Comparison of ENCODE assay signal across 9 mouse cellular contexts in genomic region chr2:51830286-51830944, GRCm38 (mm10).
DNase-seq lines count a peak whose midpoint lies in the region; ATAC-seq and TF ChIP-seq lines count a peak whose summit lies in the region.
"Had no signal": no experiment of that assay in that cellular context is flagged by ENCODE, and none has a peak within 500 bp of the region (broad histone marks: within the 10 kb centered on the region; RNA-seq: fewer than 3 reads in every experiment).

No protein-coding gene starts in this region.

- peak; percentile 51 for ATAC-seq in forebrain, embryonic 14.5 days
- ATAC-seq in hindbrain, embryonic 16.5 days: peak; percentile 81
- peak; percentile 41; the same call in 1 of the 2 replicates for ATAC-seq in midbrain, embryonic 12.5 days (ENCODE audit: low FRiP score, low read depth)

- H3K9ac ChIP-seq in forebrain, embryonic 14.5 days (ENCODE audit: low read length): no peak overlapping the region
- H3K9ac ChIP-seq in hindbrain, embryonic 16.5 days (ENCODE audit: low read depth, low read length): no peak overlapping the region
- H3K9ac ChIP-seq in midbrain, embryonic 12.5 days (replicated peaks): no peak overlapping the region
- H3K9ac ChIP-seq: hindbrain, embryonic 15.5 days had no signal

- TF ChIP-seq CTCF in left cerebral cortex, adult 2 months (IDR thresholded peaks at IDR 0.05): peak; percentile 71

- no peaks in the 10 kb centered on the region for H3K36me3 ChIP-seq in forebrain, embryonic 14.5 days (ENCODE audit: control insufficient read depth, insufficient read depth, low read length)
- H3K36me3 ChIP-seq in hindbrain, embryonic 16.5 days (ENCODE audit: control insufficient read depth, insufficient read depth, low read length): no peaks in the 10 kb centered on the region
- H3K36me3 ChIP-seq in midbrain, embryonic 12.5 days: no peaks in the 10 kb centered on the region
- H3K36me3 ChIP-seq: hindbrain, embryonic 15.5 days had no signal

- H3K9me3 ChIP-seq in forebrain, embryonic 14.5 days (replicated peaks; ENCODE audit: control insufficient read depth, low read length): no peaks in the 10 kb centered on the region
- H3K9me3 ChIP-seq in hindbrain, embryonic 16.5 days (ENCODE audit: control insufficient read depth, low read length): no peaks in the 10 kb centered on the region
- no peaks in the 10 kb centered on the region for H3K9me3 ChIP-seq in midbrain, embryonic 12.5 days
- H3K9me3 ChIP-seq: hindbrain, embryonic 15.5 days had no signal

- no peaks in the 10 kb centered on the region for H3K4me1 ChIP-seq in forebrain, embryonic 14.5 days (ENCODE audit: control insufficient read depth, insufficient read depth, low read length)
- no peaks in the 10 kb centered on the region for H3K4me1 ChIP-seq in hindbrain, embryonic 16.5 days (ENCODE audit: control insufficient read depth, insufficient read depth, low read depth, low read length)
- H3K4me1 ChIP-seq in midbrain, embryonic 12.5 days: peaks cover 12% of the 10 kb centered on the region; the same call in 1 of the 2 replicates

- 41% methylated on average over 7 of the region's 7 CpGs for WGBS in forebrain, embryonic 14.5 days
- 34% methylated on average over 7 of the region's 7 CpGs for WGBS in hindbrain, embryonic 16.5 days
- 44% methylated on average over 7 of the region's 7 CpGs for WGBS in midbrain, embryonic 12.5 days

- no peak overlapping the region for H3K4me3 ChIP-seq in forebrain, embryonic 14.5 days (ENCODE audit: low read depth, low read length)
- H3K4me3 ChIP-seq in hindbrain, embryonic 16.5 days (ENCODE audit: low read length): no peak overlapping the region
- H3K4me3 ChIP-seq in left cerebral cortex, adult 2 months: no peak overlapping the region
- no peak overlapping the region for H3K4me3 ChIP-seq in midbrain, embryonic 12.5 days
- H3K4me3 ChIP-seq: hindbrain, embryonic 15.5 days had no signal

- DNase-seq in layer of hippocampus, adult 11-12 months (ENCODE audit: low spot score): peak; percentile 38
- no peak for DNase-seq in layer of hippocampus, adult 9-10 months (ENCODE audit: low spot score)
- peak; percentile 58 to 80 for DNase-seq in adrenal gland, postnatal 36 days
- DNase-seq in forebrain, embryonic 14.5 days (ENCODE audit: low spot score): peak; percentile 80
- DNase-seq in left cerebral cortex, adult 2 months (ENCODE audit: extremely low spot score in 1 of 2, low spot score in 2 of 2): peak; percentile 31 to 38
- peak; percentile 84 for DNase-seq in testis, postnatal 10 days (ENCODE audit: low spot score)

- H3K27ac ChIP-seq in forebrain, embryonic 14.5 days (ENCODE audit: low read depth, low read length): peak overlapping the region; percentile 14; the same call in 1 of the 2 replicates
- H3K27ac ChIP-seq in hindbrain, embryonic 16.5 days (ENCODE audit: low read depth, low read length): no peak overlapping the region; the same call in 1 of the 2 replicates
- H3K27ac ChIP-seq in left cerebral cortex, adult 2 months: no peak overlapping the region
- peak overlapping the region; percentile 75 for H3K27ac ChIP-seq in midbrain, embryonic 12.5 days (replicated peaks)
- H3K27ac ChIP-seq: hindbrain, embryonic 15.5 days had no signal

- intact Hi-C loops in left cerebral cortex, adult 2 months (cut with DNase I): loop anchor here (1.0 to 5.0 kb wide), 3 partner anchors 368 to 1524 kb away; partner anchors contain the start of gene Rnd3

- no peak overlapping the region for H3K4me2 ChIP-seq in forebrain, embryonic 14.5 days (ENCODE audit: low read length)
- no peak overlapping the region for H3K4me2 ChIP-seq in hindbrain, embryonic 16.5 days (ENCODE audit: low read length)
- H3K4me2 ChIP-seq in midbrain, embryonic 12.5 days (replicated peaks): no peak overlapping the region
- H3K4me2 ChIP-seq: hindbrain, embryonic 15.5 days had no signal

- no peaks in the 10 kb centered on the region for H3K27me3 ChIP-seq in forebrain, embryonic 14.5 days (replicated peaks; ENCODE audit: control insufficient read depth, insufficient read depth, low read length)
- H3K27me3 ChIP-seq in hindbrain, embryonic 16.5 days (replicated peaks; ENCODE audit: control insufficient read depth, insufficient read depth, low read length): no peaks in the 10 kb centered on the region
- H3K27me3 ChIP-seq in midbrain, embryonic 12.5 days: no peaks in the 10 kb centered on the region
- H3K27me3 ChIP-seq: hindbrain, embryonic 15.5 days had no signal

Comparison
In these comparisons a context has a peak if more than half of its experiments do, and no peak if none do; other contexts are left out.
1. H3K27ac ChIP-seq: peak in forebrain, embryonic 14.5 days (single experiment) and midbrain, embryonic 12.5 days (single experiment); none in hindbrain, embryonic 16.5 days (single experiment) and left cerebral cortex, adult 2 months (single experiment).
2. Peak in every context shown above with its lines, with median percentiles within 50 percentile points of each other: ATAC-seq.